ENCODE assay signal across 15 mouse cellular contexts in genomic region chr6:128887091-128887790, GRCm38 (mm10). TPM values are rescaled to one million over a fixed set of nuclear protein-coding genes. Genes with fewer than 3 reads are reported as not detected.
A peak's percentile ranks its signal among the peaks of the same experiment; 100 is the strongest.
DNase-seq lines count a peak whose midpoint lies in the region; ATAC-seq and TF ChIP-seq lines count a peak whose summit lies in the region.
"Not testable (repeated sequence)": the region's sequence is repeated elsewhere in the genome, so short reads cannot be mapped to it uniquely, and the experiment has no call there.
"Had no signal": no experiment of that assay in that cellular context is flagged by ENCODE, and none has a peak within 500 bp of the region (broad histone marks: within the 10 kb centered on the region; RNA-seq: fewer than 3 reads in every experiment).

TSS of gene Clec2i (plus strand) at chr6:128887588.

- not testable (repeated sequence) for H3K9me3 ChIP-seq in heart, embryonic 16.5 days (replicated peaks; ENCODE audit: control insufficient read depth, low read length)

- not testable (repeated sequence) for TF ChIP-seq CTCF in thymus, adult 2 months (IDR thresholded peaks at IDR 0.05; ENCODE audit: borderline replicate concordance, control insufficient read depth, extremely low read depth, insufficient read depth, low read length, poor library complexity)

- H3K9ac ChIP-seq in heart, embryonic 16.5 days (ENCODE audit: low read length): not testable (repeated sequence)

- not testable (repeated sequence) for H3K27me3 ChIP-seq in heart, embryonic 16.5 days (ENCODE audit: control insufficient read depth, insufficient read depth, low read length); thymus, adult 2 months (ENCODE audit: control insufficient read depth, insufficient read depth, low read length)

- WGBS in heart, embryonic 16.5 days: 73% methylated on average over 6 of the region's 6 CpGs
- WGBS in thymus, adult 2 months: 5% methylated on average over 6 of the region's 6 CpGs

- H3K27ac ChIP-seq in heart, embryonic 16.5 days (ENCODE audit: low read length): not testable (repeated sequence)
- H3K27ac ChIP-seq in thymus, adult 2 months (ENCODE audit: control insufficient read depth, insufficient read depth, low read length): peak within 1 kb of the TSS; percentile 88

- TF ChIP-seq POLR2A in thymus, adult 2 months (IDR thresholded peaks at IDR 0.05; ENCODE audit: control insufficient read depth, extremely low read depth, insufficient read depth, low read length, poor library complexity): peak; percentile 51; the same call in 1 of the 2 replicates

- peak; percentile 92 for DNase-seq in A20 (ENCODE audit: low read depth, low spot score)
- peak; percentile 16 to 35 for DNase-seq in left cerebral cortex, adult 9 months (ENCODE audit: low spot score in 2 of 2)
- peak; percentile 10 to 22 for DNase-seq in lung, adult 18-20 months
- peak; percentile 15 to 49 for DNase-seq in right cerebral cortex, postnatal 36 days (ENCODE audit: low spot score in 2 of 2)
- peak; percentile 81 for DNase-seq in thymus, adult 2 months

- not testable (repeated sequence) for H3K4me1 ChIP-seq in heart, embryonic 16.5 days (ENCODE audit: control insufficient read depth, insufficient read depth, low read length); thymus, adult 2 months (replicated peaks; ENCODE audit: control insufficient read depth, insufficient read depth, low read length)

- peak; percentile 65 for ATAC-seq in activated CD4-positive, CD25-positive, alpha-beta regulatory T cell, adult 4 months
- ATAC-seq in heart, embryonic 16.5 days (replicated peaks; ENCODE audit: extremely low read depth, insufficient read depth, low FRiP score): not testable (repeated sequence)
- ATAC-seq in megakaryocyte-erythroid progenitor cell, adult 5-6 weeks (replicated peaks; ENCODE audit: low FRiP score, low TSS enrichment, poor library complexity, severe bottlenecking): peak; percentile 68

- H3K36me3 ChIP-seq in heart, embryonic 16.5 days (ENCODE audit: control insufficient read depth, insufficient read depth); thymus, adult 2 months (ENCODE audit: control insufficient read depth, insufficient read depth, low read length): not testable (repeated sequence)

- H3K4me2 ChIP-seq in heart, embryonic 16.5 days (ENCODE audit: low read depth, low read length): peak within 1 kb of the TSS; percentile 2; the same call in 1 of the 2 replicates

- H3K4me3 ChIP-seq in heart, embryonic 16.5 days (ENCODE audit: low read length): peak within 1 kb of the TSS; percentile 1; the same call in 1 of the 2 replicates
- H3K4me3 ChIP-seq in thymus, adult 2 months (ENCODE audit: control insufficient read depth, insufficient read depth, low read length): peak within 1 kb of the TSS; percentile 79

RNA-seq across cellular contexts. Expression of gene Clec2i, which starts in this region (rescaled TPM):
- 10 to 100 TPM; 55.9 to 76.5 TPM for polyA plus RNA-seq in activated CD4-positive, CD25-positive, alpha-beta regulatory T cell, adult 4 months (2017; shearing (Covaris generic))
- 0.29 and 1.2 TPM in 2 replicates for polyA plus RNA-seq in heart, embryonic 16.5 days (2015; fragmentation: Nextera tagmentation; extraction: Ambion mirVana)
- 0.90 and 1.5 TPM in 2 replicates for total RNA-seq in megakaryocyte-erythroid progenitor cell, adult 5-6 weeks (2014; fragmentation: Nextera tagmentation)
- 3.4 and 4.3 TPM in 2 replicates for total RNA-seq in megakaryocyte-erythroid progenitor cell, adult 5-6 weeks (2017)
- 9.6 and 12.1 TPM in 2 replicates for polyA plus RNA-seq in thymus, adult 2 months (2012; rRNA removed)
- polyA plus RNA-seq: cortical plate, adult 2 months; embryonic facial prominence, embryonic 14.5 days; forebrain, embryonic 11.5 days; hindbrain, embryonic 15.5 days; liver, embryonic 12.5 days; midbrain, embryonic 11.5 days; myocyte had no signal

Comparison
In these comparisons a context has a peak if more than half of its experiments do, and no peak if none do; other contexts are left out.
1. DNase-seq: peak in every context shown above with its lines; median percentile 92 in A20; 81 in thymus, adult 2 months; 32 in right cerebral cortex, postnatal 36 days; 26 in left cerebral cortex, adult 9 months; 16 in lung, adult 18-20 months.